Mouse (Mus musculus) forebrain, embryonic 15.5 days (tissue): ENCODE measurements around the gene 4933434E20Rik. TPM values are rescaled to one million over a fixed set of nuclear protein-coding genes. Genes with fewer than 3 reads are reported as not detected.

Source experiments
- ATAC-seq: fragments of 200-750 bp; cut with Nextera tagmentation; replicated peaks from 2 replicates; pipeline ENCODE4 v1.8.0; 2017; ENCODE audit warnings: mild to moderate bottlenecking, moderate TSS enrichment, moderate library complexity
- H3K27ac ChIP-seq: fragments of 300-500 bp; sonication (generic); replicated peaks from 2 replicates; pipeline ENCODE4 v1.5.1; 2015; ENCODE audit warnings: mild to moderate bottlenecking, inconsistent platforms
- H3K27me3 ChIP-seq: fragments of 300-500 bp; sonication (generic); 2 replicates; pipeline ENCODE4 v1.6.1; 2015; ENCODE audit warnings: inconsistent platforms
- H3K36me3 ChIP-seq: fragments of 300-500 bp; sonication (generic); 2 replicates; pipeline ENCODE4 v1.6.1; 2015; ENCODE audit warnings: mild to moderate bottlenecking, inconsistent platforms
- H3K4me1 ChIP-seq: fragments of 300-500 bp; sonication (generic); 2 replicates; pipeline ENCODE4 v1.6.1; 2015; ENCODE audit warnings: inconsistent platforms
- H3K4me2 ChIP-seq: fragments of 300-500 bp; sonication (generic); replicated peaks from 2 replicates; pipeline ENCODE4 v1.6.1; 2015; ENCODE audit warnings: mild to moderate bottlenecking, inconsistent platforms
- H3K4me3 ChIP-seq: fragments of 300-500 bp; sonication (generic); 2 replicates; pipeline ENCODE4 v1.5.1; 2015; ENCODE audit warnings: mild to moderate bottlenecking, inconsistent platforms
- H3K9ac ChIP-seq: fragments of 300-500 bp; sonication (generic); replicated peaks from 2 replicates; pipeline ENCODE4 v1.6.1; 2015; ENCODE audit warnings: mild to moderate bottlenecking, inconsistent platforms
- H3K9me3 ChIP-seq: fragments of 300-500 bp; sonication (generic); 2 replicates; pipeline ENCODE4 v1.6.1; 2016; ENCODE audit warnings: inconsistent platforms
- WGBS: fragments of 180-500 bp; shearing (Covaris S2); methylation state at CpG from one replicate; pipeline ENCODE4 v1.1.7; 2015; ENCODE audit warnings: mixed read lengths; 5-methylcytosine and 5-hydroxymethylcytosine counted together
- polyA plus RNA-seq: library from polyadenylated mRNA; unstranded; fragments of >200 nt; fragmentation: Nextera tagmentation; extraction: Ambion mirVana; gene quantifications from 2 replicates; pipeline ENCODE4 v1.2.1, GENCODE M21; 2015

Gene 4933434E20Rik
- polyA plus RNA-seq, 1 experiment from 2014 or later, result 215 TPM

GRCm38 (mm10) chr3:90065553-90065952, 14.1 kb downstream of the 4933434E20Rik start:
- Histone ChIP-seq H3K4me2 (no peak overlapping the region), H3K9ac (no peak overlapping the region), H3K4me1 (no peaks in the 10 kb centered on the region), H3K27ac (no peak overlapping the region), H3K36me3 (peaks cover 34% of the 10 kb centered on the region), H3K27me3 (no peaks in the 10 kb centered on the region), H3K4me3 (no peak overlapping the region), H3K9me3 (no peaks in the 10 kb centered on the region)
- 63% methylated on average over 3 of the region's 3 CpGs for WGBS
- no peak for ATAC-seq

- H3K27me3 ChIP-seq, result no peaks in the 10 kb centered on the region
- H3K9ac ChIP-seq, result no peak overlapping the region
- H3K36me3 ChIP-seq, result peaks cover 11% of the 10 kb centered on the region
- H3K27ac ChIP-seq, result no peak overlapping the region
- H3K4me3 ChIP-seq, result no peak overlapping the region
- WGBS, result 87% methylated on average over 4 of the region's 4 CpGs
- no peak for ATAC-seq
- no peak overlapping the region for H3K4me2 ChIP-seq
- no peaks in the 10 kb centered on the region for H3K4me1 ChIP-seq
- H3K9me3 ChIP-seq, result no peaks in the 10 kb centered on the region
Observed at GRCm38 (mm10) chr3:90067851-90068250, 16.4 kb downstream of the 4933434E20Rik start.

GRCm38 (mm10) chr3:90069688-90070087, 18.3 kb downstream of the 4933434E20Rik start:
- Histone ChIP-seq H3K4me2 (no peak overlapping the region), H3K9ac (no peak overlapping the region), H3K27me3 (no peaks in the 10 kb centered on the region), H3K9me3 (no peaks in the 10 kb centered on the region), H3K36me3 (peaks cover 9% of the 10 kb centered on the region; the same call in 1 of the 2 replicates), H3K4me3 (no peak overlapping the region), H3K4me1 (no peaks in the 10 kb centered on the region), H3K27ac (no peak overlapping the region)
- ATAC-seq, result no peak
- 86% methylated on average over 7 of the region's 7 CpGs for WGBS

GRCm38 (mm10) chr3:90072294-90072693, 20.9 kb downstream of the 4933434E20Rik start, which contains the start of gene Tpm3:
Gene Tpm3 (plus strand): TSS chr3:90072649.
- no peak within 1 kb of the TSS for H3K9ac ChIP-seq
- ATAC-seq, result no peak
- WGBS, result 76% methylated on average over 4 of the region's 4 CpGs

GRCm38 (mm10) chr3:90076921-90077716, 25.7 kb downstream of the 4933434E20Rik start:
- Histone ChIP-seq H3K4me1 (peaks cover 28% of the 10 kb centered on the region), H3K27me3 (no peaks in the 10 kb centered on the region), H3K9ac (no peak overlapping the region), H3K27ac (no peak overlapping the region), H3K4me3 (no peak overlapping the region), H3K36me3 (no peaks in the 10 kb centered on the region), H3K9me3 (no peaks in the 10 kb centered on the region), H3K4me2 (no peak overlapping the region)
- ATAC-seq, result no peak
- 9% methylated on average over 5 of the region's 5 CpGs for WGBS

More at GRCm38 (mm10) chr3:90072294-90072693, 20.9 kb downstream of the 4933434E20Rik start, which contains the start of gene Tpm3:
- Histone ChIP-seq H3K4me1 (peaks cover 3% of the 10 kb centered on the region), H3K4me3 (no peak within 1 kb of the TSS), H3K4me2 (no peak within 1 kb of the TSS), H3K27me3 (no peaks in the 10 kb centered on the region), H3K9me3 (no peaks in the 10 kb centered on the region), H3K36me3 (no peaks in the 10 kb centered on the region), H3K27ac (no peak within 1 kb of the TSS)

GRCm38 (mm10) chr3:90078224-90078623, 26.8 kb downstream of the 4933434E20Rik start:
- H3K36me3 ChIP-seq, result no peaks in the 10 kb centered on the region
- no peak overlapping the region for H3K4me3 ChIP-seq
- no peak for ATAC-seq
- no peaks in the 10 kb centered on the region for H3K27me3 ChIP-seq
- WGBS, result 60% methylated on average over 5 of the region's 5 CpGs
- no peak overlapping the region for H3K9ac ChIP-seq
- no peaks in the 10 kb centered on the region for H3K9me3 ChIP-seq
- no peak overlapping the region for H3K27ac ChIP-seq
- peaks cover 39% of the 10 kb centered on the region for H3K4me1 ChIP-seq
- no peak overlapping the region for H3K4me2 ChIP-seq

- Histone ChIP-seq H3K9me3 (no peaks in the 10 kb centered on the region), H3K27me3 (no peaks in the 10 kb centered on the region), H3K36me3 (no peaks in the 10 kb centered on the region), H3K27ac (peak overlapping the region; percentile 93), H3K4me3 (peak overlapping the region; percentile 88), H3K9ac (peak overlapping the region; percentile 81), H3K4me1 (peaks cover 49% of the 10 kb centered on the region), H3K4me2 (peak overlapping the region; percentile 63)
- peak; percentile 93 for ATAC-seq
- WGBS, result 0% methylated on average over 33 of the region's 33 CpGs
Observed at GRCm38 (mm10) chr3:90079133-90079762, 27.8 kb downstream of the 4933434E20Rik start.

GRCm38 (mm10) chr3:90079763-90080497, 28.5 kb downstream of the 4933434E20Rik start:
- H3K36me3 ChIP-seq, result no peaks in the 10 kb centered on the region
- under 1% methylated on average over 53 of the region's 53 CpGs for WGBS
- peak overlapping the region; percentile 88 for H3K4me3 ChIP-seq
- peak; percentile 72 for ATAC-seq
- H3K4me2 ChIP-seq, result peak overlapping the region; percentile 63
- no peaks in the 10 kb centered on the region for H3K9me3 ChIP-seq
- peak overlapping the region; percentile 81 for H3K9ac ChIP-seq
- H3K27ac ChIP-seq, result peak overlapping the region; percentile 93
- H3K4me1 ChIP-seq, result peaks cover 56% of the 10 kb centered on the region
- no peaks in the 10 kb centered on the region for H3K27me3 ChIP-seq

- H3K4me1 ChIP-seq, result peaks cover 59% of the 10 kb centered on the region
- peak overlapping the region; percentile 81 for H3K9ac ChIP-seq
- 3% methylated on average over 6 of the region's 6 CpGs for WGBS
- no peaks in the 10 kb centered on the region for H3K9me3 ChIP-seq
- no peaks in the 10 kb centered on the region for H3K36me3 ChIP-seq
- peak overlapping the region; percentile 63 for H3K4me2 ChIP-seq
- H3K27me3 ChIP-seq, result no peaks in the 10 kb centered on the region
- ATAC-seq, result no peak
- H3K27ac ChIP-seq, result peak overlapping the region; percentile 93
- H3K4me3 ChIP-seq, result peak overlapping the region; percentile 88
Observed at GRCm38 (mm10) chr3:90080498-90080863, 29.0 kb downstream of the 4933434E20Rik start.

GRCm38 (mm10) chr3:90081365-90082240, 30.2 kb downstream of the 4933434E20Rik start:
- H3K4me3 ChIP-seq, result peak overlapping the region; percentile 88
- 82% methylated on average over 5 of the region's 5 CpGs for WGBS

GRCm38 (mm10) chr3:90083034-90083433, 31.6 kb downstream of the 4933434E20Rik start:
- Histone ChIP-seq H3K4me2 (0 out of 2 replicates have a peak overlapping the region, but pooled peaks have one; percentile 30), H3K9ac (peak overlapping the region; percentile 17; the same call in 1 of the 2 replicates), H3K27me3 (no peaks in the 10 kb centered on the region), H3K4me1 (peaks cover 55% of the 10 kb centered on the region), H3K9me3 (no peaks in the 10 kb centered on the region), H3K4me3 (no peak overlapping the region), H3K36me3 (peaks cover 13% of the 10 kb centered on the region), H3K27ac (peak overlapping the region; percentile 65)
- 51% methylated on average over 5 of the region's 5 CpGs for WGBS
- no peak for ATAC-seq

More at GRCm38 (mm10) chr3:90081365-90082240, 30.2 kb downstream of the 4933434E20Rik start:
- ATAC-seq, result no peak
- no peaks in the 10 kb centered on the region for H3K9me3 ChIP-seq
- H3K27ac ChIP-seq, result no peak overlapping the region
- 0 out of 2 replicates have a peak, but pooled peaks cover 3% of the 10 kb centered on the region for H3K36me3 ChIP-seq
- H3K9ac ChIP-seq, result peak overlapping the region; percentile 11; the same call in 1 of the 2 replicates
- H3K27me3 ChIP-seq, result no peaks in the 10 kb centered on the region
- peaks cover 59% of the 10 kb centered on the region for H3K4me1 ChIP-seq
- H3K4me2 ChIP-seq, result peak overlapping the region; percentile 63
